Mouse (Mus musculus): ENCODE measurements around the gene Xrcc1.
A peak's percentile ranks its signal among the peaks of the same experiment; 100 is the strongest.

Gene Xrcc1

GRCm38 (mm10) chr7:24564607-24565265 lies 18.6 kb downstream of the Xrcc1 start:
- DNase-seq (ENCODE audit: low spot score in 2 of 2), result peak; percentile 77 to 88

- peak in 1 of 2 experiments; percentile 45 for DNase-seq (ENCODE audit: low spot score in 2 of 2)
Measured at GRCm38 (mm10) chr7:24565627-24566026, 19.5 kb downstream of the Xrcc1 start.

GRCm38 (mm10) chr7:24566206-24566605 lies 20.1 kb downstream of the Xrcc1 start:
- no peak for DNase-seq (ENCODE audit: low spot score in 2 of 2)

- no peak for DNase-seq (ENCODE audit: low spot score in 2 of 2)
Measured at GRCm38 (mm10) chr7:24568512-24568911, 22.4 kb downstream of the Xrcc1 start.

DNA sequence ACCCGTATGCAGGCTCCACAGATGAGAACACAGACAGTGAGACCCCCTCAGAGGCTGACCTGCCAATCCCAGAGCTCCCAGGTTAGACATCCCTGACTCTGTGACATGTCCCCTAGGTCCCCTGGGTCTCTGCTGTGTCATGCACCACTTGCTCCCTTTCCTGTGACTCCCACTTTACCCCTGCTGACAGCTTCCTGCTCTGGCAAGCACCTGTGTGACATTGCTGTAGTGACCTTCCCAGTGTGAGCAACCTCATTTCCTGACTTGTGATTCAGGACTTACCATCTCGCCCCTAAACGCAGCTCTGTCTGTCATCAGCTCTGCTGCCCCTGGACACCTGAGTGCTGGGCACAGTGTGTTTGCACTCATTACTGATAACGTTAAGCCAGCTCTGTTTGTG lies 25.0 kb downstream of the Xrcc1 start:
- no peak for DNase-seq (ENCODE audit: low spot score in 2 of 2)

DNA sequence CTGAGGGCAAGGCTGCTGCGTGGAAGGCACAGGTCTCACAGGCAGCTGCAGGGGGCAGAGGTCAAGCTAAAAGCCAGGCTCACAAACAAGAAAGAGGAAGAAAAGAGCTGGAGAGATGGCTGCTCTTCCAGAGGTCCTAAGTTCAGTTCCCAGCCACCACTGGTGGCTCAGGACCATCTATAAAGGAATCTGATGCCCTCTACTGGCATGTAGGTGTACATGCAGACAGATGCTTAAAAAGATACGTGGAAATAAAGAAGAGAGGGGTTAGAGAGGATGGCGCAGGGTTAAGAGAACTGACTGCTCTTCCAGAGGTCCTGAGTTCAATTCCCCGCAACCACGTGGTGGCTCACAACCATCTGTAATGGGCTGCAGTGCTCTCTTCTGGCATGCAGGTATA lies 26.4 kb downstream of the Xrcc1 start:
- no peak for DNase-seq (ENCODE audit: low spot score in 2 of 2)

DNA sequence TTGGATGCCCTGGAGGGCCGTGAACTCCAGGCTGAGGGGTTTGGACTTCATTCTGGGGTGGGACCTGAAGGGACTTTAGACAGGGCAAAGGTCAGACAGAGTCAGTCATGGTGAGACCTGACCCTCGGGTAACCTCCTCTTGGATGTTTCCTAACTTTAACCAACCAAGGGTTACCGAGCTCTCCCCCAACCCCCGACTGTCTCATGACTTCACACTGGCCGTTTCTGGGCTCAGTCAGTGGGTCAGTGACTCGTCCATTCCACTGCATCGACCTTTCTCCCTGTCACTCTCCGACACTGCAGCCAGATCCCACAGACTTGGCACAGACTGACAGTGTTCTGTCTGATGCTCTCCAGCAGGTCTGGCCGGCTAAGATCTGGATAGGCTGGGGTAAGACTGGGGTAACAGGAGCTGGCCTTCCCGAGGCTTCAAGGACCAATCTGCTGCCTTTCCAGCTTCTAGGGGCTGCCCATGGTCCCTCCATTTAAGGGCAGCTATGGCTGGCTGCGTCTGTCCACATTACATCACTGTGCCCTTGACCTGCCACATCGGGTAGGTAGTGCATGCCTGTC lies 28.2 kb downstream of the Xrcc1 start:
- DNase-seq (ENCODE audit: low spot score in 2 of 2), result no peak

- DNase-seq (ENCODE audit: low spot score in 2 of 2), result no peak
Measured at GRCm38 (mm10) chr7:24577811-24578210, 31.7 kb downstream of the Xrcc1 start.

DNA sequence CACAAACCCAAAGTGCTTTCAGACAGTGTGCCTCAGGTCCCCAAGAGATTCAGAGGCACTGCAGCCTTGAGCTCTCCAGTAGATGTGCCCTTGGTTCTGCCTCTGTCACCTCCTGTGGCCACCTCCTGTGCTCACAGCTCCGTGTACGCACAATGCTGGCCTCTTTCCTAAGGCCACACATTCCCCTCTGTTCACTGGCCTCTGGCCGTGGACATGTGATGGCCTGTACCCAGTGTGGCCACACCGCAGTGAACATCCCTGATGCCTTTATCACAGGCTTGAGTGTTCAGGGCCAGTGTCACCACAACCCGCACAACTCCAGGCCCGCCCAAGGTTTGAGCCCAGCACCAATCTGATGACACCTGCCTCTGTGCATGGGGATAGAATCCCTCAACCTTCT lies 38.8 kb downstream of the Xrcc1 start:
- DNase-seq (ENCODE audit: low spot score in 2 of 2), result no peak

DNA sequence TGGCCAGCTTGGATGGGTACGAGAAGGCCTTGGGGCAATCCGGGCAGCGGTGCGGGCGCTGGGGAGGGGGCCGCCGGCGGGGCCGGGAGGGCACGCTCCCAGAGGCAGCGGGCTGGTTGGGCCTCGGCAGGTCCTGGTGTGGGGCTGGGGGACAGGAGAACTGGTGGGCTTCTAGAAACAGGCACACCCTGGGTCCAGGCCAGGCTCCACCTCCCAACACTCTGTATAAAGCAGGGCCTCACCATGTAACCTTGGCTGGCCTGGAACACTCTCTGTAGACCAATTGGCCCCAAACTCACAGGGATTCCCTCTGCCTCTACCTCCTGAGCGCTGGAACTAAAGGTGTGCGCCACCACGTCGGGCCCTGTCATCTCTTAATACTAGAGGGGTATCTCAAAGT lies 39.9 kb downstream of the Xrcc1 start:
- no peak for DNase-seq (ENCODE audit: low spot score in 2 of 2)

DNA sequence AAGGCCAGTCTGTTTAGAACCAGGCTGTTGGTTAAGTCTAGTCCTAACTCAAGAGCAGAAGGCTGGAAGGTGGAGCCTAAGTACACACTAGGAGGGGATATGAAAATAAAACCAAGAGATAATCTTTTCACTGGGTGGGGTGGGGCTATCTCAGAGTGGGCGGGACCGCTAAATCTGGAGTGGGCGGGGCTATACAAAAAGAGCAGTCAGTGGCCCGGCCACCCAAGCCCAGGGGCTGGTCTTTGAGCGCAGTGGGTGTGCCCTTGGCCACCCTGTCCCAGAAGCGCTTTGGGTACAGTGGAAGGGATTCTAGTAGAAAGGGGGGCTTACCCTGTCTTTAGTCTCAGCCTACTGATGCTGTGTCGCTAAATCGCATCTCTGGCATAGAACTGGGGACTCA lies 40.7 kb downstream of the Xrcc1 start:
- peak in 1 of 2 experiments; percentile 46 for DNase-seq (ENCODE audit: low spot score in 2 of 2)

DNA sequence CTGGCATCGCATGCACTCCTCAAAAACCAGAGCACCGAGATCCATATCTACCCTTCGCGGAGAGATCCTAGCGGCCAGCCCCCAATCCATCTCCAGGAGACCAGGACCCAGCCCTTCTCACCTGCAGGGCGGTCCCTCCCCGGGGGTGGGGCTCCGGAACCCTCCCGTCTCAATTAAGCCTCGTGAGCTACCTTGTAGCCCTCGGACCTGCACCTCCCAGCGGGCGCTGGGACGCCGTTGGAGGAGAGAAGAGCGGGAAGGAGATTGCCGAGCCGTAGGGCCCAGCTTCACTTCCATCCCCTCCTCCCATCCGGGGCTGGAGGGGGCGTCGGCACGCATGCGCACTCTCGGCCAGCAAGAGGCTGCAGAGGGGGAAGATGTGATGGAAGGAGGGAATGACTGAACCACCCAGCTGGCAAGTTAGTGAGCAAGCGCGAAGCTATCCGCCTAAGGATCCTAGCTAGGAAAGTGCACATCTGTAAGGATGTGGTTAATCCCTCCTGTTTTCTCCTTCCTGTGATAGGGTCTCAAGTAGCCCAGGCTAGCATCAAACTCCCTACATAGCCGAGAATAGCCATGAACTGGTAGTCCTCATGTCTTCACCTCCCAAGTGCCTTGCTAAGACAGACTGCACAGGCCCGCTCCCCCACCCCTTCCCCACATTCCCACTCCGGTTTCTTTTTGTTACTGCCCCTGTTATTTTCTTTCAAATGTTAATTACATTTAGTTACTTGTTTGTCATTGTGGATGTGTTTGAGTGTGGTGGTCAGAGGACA lies 41.4 kb downstream of the Xrcc1 start, which contains the start of the genes Ethe1 and Zfp575:
Gene Ethe1, plus strand, starts transcription at position 214 of the 776 bp plus-strand sequence.
Gene Zfp575, minus strand, starts transcription at position 312 of the 776 bp plus-strand sequence.
- DNase-seq (ENCODE audit: low spot score in 2 of 2), result peak in 1 of 2 experiments; percentile 45

DNA sequence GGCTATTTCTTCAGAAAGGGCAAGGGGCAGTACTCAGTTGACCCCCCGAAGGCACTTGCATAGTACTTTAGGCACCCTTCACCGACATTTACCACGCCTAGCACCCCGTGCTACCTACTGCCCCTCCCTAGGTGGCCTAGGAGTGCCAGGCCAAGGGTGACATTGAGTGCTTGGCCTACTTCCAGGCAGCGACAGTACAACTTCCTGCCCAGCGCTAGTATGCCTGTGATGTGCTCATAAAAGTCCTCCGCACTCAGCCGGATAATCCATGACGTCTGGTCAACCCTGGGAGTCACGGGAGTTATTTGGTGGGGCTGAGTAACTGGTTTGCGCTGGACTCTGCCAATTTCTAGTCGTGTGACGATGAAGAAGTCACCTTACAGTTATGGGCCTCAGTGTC lies 42.2 kb downstream of the Xrcc1 start:
- DNase-seq (ENCODE audit: low spot score in 2 of 2), result no peak

- DNase-seq (ENCODE audit: low spot score in 2 of 2), result no peak
Measured at GRCm38 (mm10) chr7:24591735-24592134, 45.6 kb downstream of the Xrcc1 start.

DNA sequence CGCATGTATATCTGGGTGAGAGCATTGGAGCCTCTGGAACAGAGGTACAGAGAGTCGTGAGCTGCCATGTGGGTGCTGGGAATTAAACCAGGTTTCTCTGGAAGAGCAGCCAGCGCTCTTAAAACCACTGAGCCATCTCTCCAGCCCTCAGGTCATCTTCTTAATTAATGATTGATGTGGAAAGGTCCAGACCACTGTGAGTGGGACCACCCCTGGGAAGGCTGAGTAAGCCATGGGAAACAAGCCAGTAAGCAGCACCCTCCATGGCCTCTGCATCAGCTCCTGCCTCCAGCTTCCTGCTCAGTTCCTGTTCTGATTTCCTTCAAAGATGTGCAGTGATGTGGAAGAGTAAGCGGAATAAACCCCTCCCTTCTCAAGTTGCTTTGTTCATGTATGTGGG lies 46.1 kb downstream of the Xrcc1 start:
- DNase-seq (ENCODE audit: low spot score in 2 of 2), result no peak

GRCm38 (mm10) chr7:24592781-24593180 lies 46.7 kb downstream of the Xrcc1 start:
- DNase-seq (ENCODE audit: low spot score in 2 of 2), result no peak

GRCm38 (mm10) chr7:24593621-24594308 lies 47.7 kb downstream of the Xrcc1 start:
- peak; percentile 64 to 77 for DNase-seq (ENCODE audit: low spot score in 2 of 2)

- DNase-seq (ENCODE audit: low spot score in 2 of 2), result no peak
Measured at GRCm38 (mm10) chr7:24594309-24594803, 48.3 kb downstream of the Xrcc1 start.

GRCm38 (mm10) chr7:24595464-24595863 lies 49.4 kb downstream of the Xrcc1 start:
- DNase-seq (ENCODE audit: low spot score in 2 of 2), result no peak

- no peak for DNase-seq (ENCODE audit: low spot score in 2 of 2)
Measured at GRCm38 (mm10) chr7:24598121-24598520, 52.0 kb downstream of the Xrcc1 start.

GRCm38 (mm10) chr7:24599211-24600067 lies 53.4 kb downstream of the Xrcc1 start:
- DNase-seq (ENCODE audit: low spot score in 2 of 2), result peak in 1 of 2 experiments; percentile 63
